Mouse (Mus musculus): ENCODE measurements around the gene Gpatch4. TPM values are rescaled to one million over a fixed set of nuclear protein-coding genes. Genes with fewer than 3 reads are reported as not detected.
A peak's percentile ranks its signal among the peaks of the same experiment; 100 is the strongest.

The Gpatch4 gene
- total RNA-seq, 1 experiment = 37.9 TPM

DNA sequence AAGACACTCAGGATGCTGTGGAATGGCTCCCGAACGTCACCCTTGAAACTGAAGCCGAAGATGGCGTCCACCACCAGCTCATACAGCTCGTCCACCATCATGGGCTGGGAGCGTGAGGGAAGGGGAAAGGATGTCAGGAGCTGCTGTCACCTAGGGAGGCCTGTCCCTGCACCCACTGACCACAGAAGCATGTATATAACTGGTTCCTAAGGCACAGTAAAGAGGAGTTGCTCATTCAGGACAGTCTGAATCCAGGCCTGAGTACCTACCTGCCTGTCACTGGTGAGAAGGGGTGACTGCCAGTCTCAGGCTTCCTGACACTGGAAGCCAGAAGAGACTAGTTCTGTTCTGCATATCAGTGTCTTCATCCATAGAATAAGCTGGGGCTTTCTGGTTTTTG is 14.1 kb downstream of the Gpatch4 start:
- Histone ChIP-seq H3K36me3 (ENCODE audit: control insufficient read depth, insufficient read depth, low read length, poor library complexity, severe bottlenecking) (peaks cover 25% of the 10 kb centered on the region), H3K4me1 (ENCODE audit: control insufficient read depth in 2 of 2, insufficient read depth in 2 of 2, low read length in 2 of 2, poor library complexity in 1 of 2) (peaks cover 0 to 3% of the 10 kb centered on the region in 2 experiments; a peak in 1 of 4 replicates), H3K4me3 (ENCODE audit: insufficient read depth in 1 of 2, low read depth in 1 of 2, low read length in 2 of 2, poor library complexity in 1 of 2, severe bottlenecking in 1 of 2) (no peak overlapping the region), H3K9me3 (ENCODE audit: control insufficient read depth, insufficient read depth, low read depth, low read length) (no peaks in the 10 kb centered on the region), H3K9ac (ENCODE audit: insufficient read depth, low read depth, low read length, poor library complexity, severe bottlenecking) (no peak overlapping the region), H3K27ac (ENCODE audit: insufficient read depth, low read depth, low read length, poor library complexity, severe bottlenecking) (no peak overlapping the region)
- in situ Hi-C loops (cut with MboI; ENCODE audit: low sequenced_read_pairs in 2 of 2, unreplicated experiment in 2 of 2) = no loop called here
- no peak for TF ChIP-seq ZNF384 (IDR thresholded peaks at IDR 0.05; ENCODE audit: low read depth, low read length)
- no peak for TF ChIP-seq ZC3H11A (IDR thresholded peaks at IDR 0.05; ENCODE audit: borderline replicate concordance, low read depth, low read length)
- no peak for TF ChIP-seq HCFC1 (IDR thresholded peaks at IDR 0.05; ENCODE audit: borderline replicate concordance, insufficient read depth, low read length)
- no peak for TF ChIP-seq MAFK (IDR thresholded peaks at IDR 0.05; ENCODE audit: insufficient read depth, low read depth, low read length)
- no peak for TF ChIP-seq CHD2 (IDR thresholded peaks at IDR 0.05; ENCODE audit: low read depth, low read length)
- DNase-seq (ENCODE audit: low read depth, low spot score) = no peak

DNA sequence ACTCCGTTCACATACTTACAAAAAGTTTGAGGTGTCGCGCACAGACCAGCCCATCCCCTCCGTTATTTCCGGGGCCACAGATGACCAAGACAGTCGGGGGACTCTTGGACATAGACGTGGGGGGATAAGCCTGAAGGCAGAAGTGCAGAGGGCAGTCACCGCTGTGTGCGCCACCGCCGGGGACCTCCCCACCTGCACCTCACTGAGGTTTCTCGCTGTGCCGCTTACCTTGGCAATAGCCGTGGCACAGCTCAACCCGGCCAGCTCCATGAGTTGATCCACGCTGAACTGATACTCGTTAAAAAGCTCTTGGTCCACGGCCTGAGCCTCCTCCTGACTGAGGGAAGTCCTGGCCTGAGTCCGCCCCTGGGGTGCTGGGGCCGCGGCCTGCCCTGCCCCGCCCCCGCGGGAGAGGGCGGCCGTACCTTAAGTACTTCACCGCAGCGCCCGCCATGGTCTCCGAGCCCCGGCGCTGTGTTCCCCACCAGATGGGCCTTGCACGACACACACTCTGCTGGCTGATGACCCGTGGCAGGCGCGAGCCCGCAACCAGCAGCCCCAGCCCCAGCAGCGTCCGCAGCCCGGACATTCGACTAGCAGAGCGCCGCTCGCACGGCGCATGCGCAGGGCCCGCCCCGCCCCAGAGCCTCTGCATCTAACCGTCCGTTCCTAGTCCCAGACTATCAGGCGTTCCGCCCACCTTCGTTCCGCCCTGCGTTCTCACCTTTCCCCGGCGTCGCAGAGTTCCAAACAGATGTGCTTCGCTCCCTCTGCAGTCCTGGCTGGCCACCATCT is 15.2 kb downstream of the Gpatch4 start, which contains the start of gene Naxe:
TSS of gene Naxe (minus strand) at position 594 of the 795 bp plus-strand sequence.
- in situ Hi-C loops (cut with MboI; ENCODE audit: low sequenced_read_pairs in 2 of 2, unreplicated experiment in 2 of 2) = no loop called here
- Histone ChIP-seq H3K9ac (ENCODE audit: insufficient read depth, low read depth, low read length, poor library complexity, severe bottlenecking) (peak within 1 kb of the TSS; percentile 85), H3K4me3 (ENCODE audit: insufficient read depth in 1 of 2, low read depth in 1 of 2, low read length in 2 of 2, poor library complexity in 1 of 2, severe bottlenecking in 1 of 2) (peak within 1 kb of the TSS; percentile 80 to 94), H3K36me3 (ENCODE audit: control insufficient read depth, insufficient read depth, low read length, poor library complexity, severe bottlenecking) (peaks cover 21% of the 10 kb centered on the region), H3K27ac (ENCODE audit: insufficient read depth, low read depth, low read length, poor library complexity, severe bottlenecking) (no peak within 1 kb of the TSS), H3K4me1 (ENCODE audit: control insufficient read depth in 2 of 2, insufficient read depth in 2 of 2, low read length in 2 of 2, poor library complexity in 1 of 2) (peaks cover 0 to 3% of the 10 kb centered on the region in 2 experiments; a peak in 1 of 4 replicates), H3K9me3 (ENCODE audit: control insufficient read depth, insufficient read depth, low read depth, low read length) (no peaks in the 10 kb centered on the region)
- DNase-seq (ENCODE audit: low read depth, low spot score) = peak; percentile 92
- TF ChIP-seq HCFC1 (IDR thresholded peaks at IDR 0.05; ENCODE audit: borderline replicate concordance, insufficient read depth, low read length) (0 out of 2 replicates have a peak, but pooled peaks have one; percentile 37), ZNF384 (IDR thresholded peaks at IDR 0.05; ENCODE audit: low read depth, low read length) (no peak), ZC3H11A (IDR thresholded peaks at IDR 0.05; ENCODE audit: borderline replicate concordance, low read depth, low read length) (peak; percentile 6; the same call in 1 of the 2 replicates)

DNA sequence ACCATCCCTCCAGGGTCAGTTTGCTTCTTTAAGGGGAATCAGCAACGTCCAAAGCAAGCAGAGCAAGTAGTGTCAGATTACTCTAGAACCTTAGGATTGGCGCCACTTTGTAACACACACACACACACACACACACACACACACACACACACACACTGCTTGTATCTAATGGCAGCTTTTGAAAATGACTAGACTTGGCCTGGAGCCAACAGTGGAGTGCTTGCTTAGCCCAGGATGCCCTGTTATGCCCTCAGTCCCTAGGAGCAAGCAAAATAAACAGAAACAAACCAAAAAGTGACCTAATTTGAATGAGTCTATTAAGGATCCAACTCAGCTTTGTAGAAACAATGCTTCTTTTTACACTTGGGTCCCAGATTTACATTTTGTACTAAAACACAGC is 25.5 kb downstream of the Gpatch4 start:
- Histone ChIP-seq H3K9ac (ENCODE audit: insufficient read depth, low read depth, low read length, poor library complexity, severe bottlenecking) (no peak overlapping the region), H3K4me3 (ENCODE audit: insufficient read depth in 1 of 2, low read depth in 1 of 2, low read length in 2 of 2, poor library complexity in 1 of 2, severe bottlenecking in 1 of 2) (no peak overlapping the region), H3K36me3 (ENCODE audit: control insufficient read depth, insufficient read depth, low read length, poor library complexity, severe bottlenecking) (no peaks in the 10 kb centered on the region), H3K27ac (ENCODE audit: insufficient read depth, low read depth, low read length, poor library complexity, severe bottlenecking) (no peak overlapping the region), H3K9me3 (ENCODE audit: control insufficient read depth, insufficient read depth, low read depth, low read length) (peaks cover 3% of the 10 kb centered on the region; the same call in 1 of the 2 replicates), H3K4me1 (ENCODE audit: control insufficient read depth in 2 of 2, insufficient read depth in 2 of 2, low read length in 2 of 2, poor library complexity in 1 of 2) (no peaks in the 10 kb centered on the region)
- DNase-seq (ENCODE audit: low read depth, low spot score) = no peak
- no peak for TF ChIP-seq CHD2 (IDR thresholded peaks at IDR 0.05; ENCODE audit: low read depth, low read length)
- no peak for TF ChIP-seq ZC3H11A (IDR thresholded peaks at IDR 0.05; ENCODE audit: borderline replicate concordance, low read depth, low read length)
- no peak for TF ChIP-seq MAFK (IDR thresholded peaks at IDR 0.05; ENCODE audit: insufficient read depth, low read depth, low read length)
- TF ChIP-seq HCFC1 (IDR thresholded peaks at IDR 0.05; ENCODE audit: borderline replicate concordance, insufficient read depth, low read length) = no peak
- TF ChIP-seq ZNF384 (IDR thresholded peaks at IDR 0.05; ENCODE audit: low read depth, low read length) = no peak
- in situ Hi-C loops (cut with MboI; ENCODE audit: low sequenced_read_pairs in 2 of 2, unreplicated experiment in 2 of 2) = no loop called here

DNA sequence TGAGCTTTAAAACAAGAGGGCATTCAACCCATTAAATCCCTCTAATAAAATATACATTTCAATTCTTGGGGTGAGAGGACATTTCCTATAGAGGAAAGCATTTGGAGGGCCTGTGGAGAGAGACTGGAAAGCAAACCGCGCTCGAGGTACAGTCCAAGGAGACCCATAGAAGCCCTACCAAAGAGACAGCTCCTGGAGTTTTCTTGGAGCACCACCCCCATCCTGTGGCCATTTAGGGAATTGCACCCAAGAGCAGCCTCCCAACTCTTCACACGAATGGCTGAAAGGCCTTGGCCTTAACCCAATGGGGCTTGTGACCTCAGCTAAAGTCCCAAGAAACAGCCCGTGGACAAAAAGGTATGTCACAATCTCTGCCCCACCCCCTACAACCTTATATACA is 28.9 kb downstream of the Gpatch4 start:
- in situ Hi-C loops (cut with MboI; ENCODE audit: low sequenced_read_pairs in 2 of 2, unreplicated experiment in 2 of 2) = loop anchor here in 1 of 2 experiments (5.0 kb wide), 1 partner anchor 49 kb away; no protein-coding TSS in a partner anchor
- H3K27ac ChIP-seq (ENCODE audit: insufficient read depth, low read depth, low read length, poor library complexity, severe bottlenecking) = no peak overlapping the region
- TF ChIP-seq CHD2 (IDR thresholded peaks at IDR 0.05; ENCODE audit: low read depth, low read length) (no peak), ZNF384 (IDR thresholded peaks at IDR 0.05; ENCODE audit: low read depth, low read length) (no peak), ZC3H11A (IDR thresholded peaks at IDR 0.05; ENCODE audit: borderline replicate concordance, low read depth, low read length) (peak; percentile 93)
- no peaks in the 10 kb centered on the region for H3K36me3 ChIP-seq (ENCODE audit: control insufficient read depth, insufficient read depth, low read length, poor library complexity, severe bottlenecking)
- no peaks in the 10 kb centered on the region for H3K9me3 ChIP-seq (ENCODE audit: control insufficient read depth, insufficient read depth, low read depth, low read length)
- H3K4me1 ChIP-seq (ENCODE audit: control insufficient read depth in 2 of 2, insufficient read depth in 2 of 2, low read length in 2 of 2, poor library complexity in 1 of 2) = no peaks in the 10 kb centered on the region
- no peak overlapping the region for H3K9ac ChIP-seq (ENCODE audit: insufficient read depth, low read depth, low read length, poor library complexity, severe bottlenecking)
- peak; percentile 83 for DNase-seq (ENCODE audit: low read depth, low spot score)
- no peak overlapping the region for H3K4me3 ChIP-seq (ENCODE audit: insufficient read depth in 1 of 2, low read depth in 1 of 2, low read length in 2 of 2, poor library complexity in 1 of 2, severe bottlenecking in 1 of 2)

Measured in ES-E14 (cell line).